Mouse (Mus musculus): ENCODE results near the gene Ttf1. TPM values are rescaled to one million over a fixed set of nuclear protein-coding genes. Genes with fewer than 3 reads are reported as not detected.

Ttf1 gene
- polyA plus RNA-seq, 1 experiment from 2014 or later: 7.4 TPM

DNA sequence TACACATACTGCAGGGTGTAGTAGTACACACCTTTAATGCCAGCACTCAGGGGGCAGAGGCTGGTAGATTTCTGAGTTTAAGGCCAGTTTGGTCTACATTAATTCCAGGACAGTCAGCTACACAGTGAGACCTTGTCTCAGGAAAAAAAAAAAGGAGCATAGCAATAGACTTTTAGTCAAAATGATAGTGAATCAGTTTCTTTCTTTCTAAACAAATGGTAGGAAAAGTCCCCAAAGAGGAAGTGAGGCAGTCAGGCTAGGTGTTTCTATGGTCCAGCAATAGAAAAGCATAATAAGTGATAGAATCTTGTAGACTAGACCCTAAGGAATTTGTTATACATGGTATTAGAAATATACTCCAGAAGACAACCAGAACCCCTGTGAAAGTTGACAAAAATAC is 75.1 kb downstream of the Ttf1 start:
- no peaks in the 10 kb centered on the region for H3K9me3 ChIP-seq (replicated peaks)
- no peak overlapping the region for H3K9ac ChIP-seq
- H3K4me1 ChIP-seq (replicated peaks): no peaks in the 10 kb centered on the region
- no peak overlapping the region for H3K4me2 ChIP-seq
- no peak overlapping the region for H3K27ac ChIP-seq (ENCODE audit: poor library complexity, severe bottlenecking)
- peaks cover 65% of the 10 kb centered on the region for H3K36me3 ChIP-seq
- no peak overlapping the region for H3K4me3 ChIP-seq
- ATAC-seq (ENCODE audit: insufficient number of reproducible peaks, low FRiP score): no peak
- no peaks in the 10 kb centered on the region for H3K27me3 ChIP-seq (replicated peaks)

Other genes starting within 250 kb of the Ttf1 start
- 14.7 and 15.0 TPM in 2 replicates for gene Gtf3c4, start 219.9 kb upstream of the Ttf1 start, polyA plus RNA-seq (2016; fragmentation: Nextera tagmentation; extraction: Ambion mirVana)
- 10.2 TPM in 2 replicates for gene Ddx31, start 219.9 kb upstream of the Ttf1 start, polyA plus RNA-seq (2016; fragmentation: Nextera tagmentation; extraction: Ambion mirVana)
- gene Barhl1, start 143.6 kb upstream of the Ttf1 start, polyA plus RNA-seq (2016; fragmentation: Nextera tagmentation; extraction: Ambion mirVana): not detected in 2 replicates
- 0.24 and 0.27 TPM in 2 replicates for gene Cfap77, start 5.2 kb upstream of the Ttf1 start, polyA plus RNA-seq (2016; fragmentation: Nextera tagmentation; extraction: Ambion mirVana)
- gene Setx, start 63.9 kb downstream of the Ttf1 start, polyA plus RNA-seq (2016; fragmentation: Nextera tagmentation; extraction: Ambion mirVana): 12.0 and 12.1 TPM in 2 replicates
- gene Ntng2, start 192.7 kb downstream of the Ttf1 start, polyA plus RNA-seq (2016; fragmentation: Nextera tagmentation; extraction: Ambion mirVana): 0.26 and 0.33 TPM in 2 replicates

Data from heart, embryonic 12.5 days (tissue).